Mouse (Mus musculus) forebrain, postnatal 0 days (tissue): ENCODE results near the gene Hypm. TPM values are rescaled to one million over a fixed set of nuclear protein-coding genes. Genes with fewer than 3 reads are reported as not detected.

Source experiments
- ATAC-seq: fragments of 200-750 bp; cut with Nextera tagmentation; 2 replicates; pipeline ENCODE4 v1.8.0; 2017; ENCODE audit warnings: mild to moderate bottlenecking, moderate library complexity
- DNase-seq: peaks from one replicate; pipeline ENCODE4 v3.0.0-alpha.2; 2015
- H3K27ac ChIP-seq: fragments of 300-500 bp; sonication (generic); 2 replicates; pipeline ENCODE4 v1.5.1; 2014; ENCODE audit warnings: low read depth, mild to moderate bottlenecking, antibody characterized with exemption, low read length, moderate library complexity, mixed read lengths
- H3K27me3 ChIP-seq: fragments of 300-500 bp; sonication (generic); 2 replicates; pipeline ENCODE4 v1.6.1; 2014; ENCODE audit warnings: mild to moderate bottlenecking, low read length, mixed read lengths; ENCODE audit not compliant: insufficient read depth
- H3K36me3 ChIP-seq: fragments of 300-500 bp; sonication (generic); 2 replicates; pipeline ENCODE4 v1.6.1; 2014; ENCODE audit warnings: mild to moderate bottlenecking, moderate library complexity; ENCODE audit not compliant: insufficient read depth
- H3K4me1 ChIP-seq: fragments of 300-500 bp; sonication (generic); 2 replicates; pipeline ENCODE4 v1.6.1; 2014; ENCODE audit warnings: antibody characterized with exemption; ENCODE audit not compliant: insufficient read depth
- H3K4me2 ChIP-seq: fragments of 300-500 bp; sonication (generic); 2 replicates; pipeline ENCODE4 v1.6.1; 2014; ENCODE audit warnings: low read depth, mild to moderate bottlenecking, moderate library complexity
- H3K4me3 ChIP-seq: fragments of 300-500 bp; sonication (generic); 2 replicates; pipeline ENCODE4 v1.5.1; 2014; ENCODE audit warnings: low read depth, low read length, mixed read lengths
- H3K9ac ChIP-seq: fragments of 300-500 bp; sonication (generic); 2 replicates; pipeline ENCODE4 v1.6.1; 2014; ENCODE audit warnings: mild to moderate bottlenecking
- H3K9me3 ChIP-seq: fragments of 300-500 bp; sonication (generic); 2 replicates; pipeline ENCODE4 v1.6.1; 2016; ENCODE audit warnings: low read length
- CTCF ChIP-seq: sonication (generic); IDR thresholded peaks from 2 replicates; pipeline ENCODE4 v1.5.1; 2016; ENCODE audit warnings: antibody characterized with exemption, control low read depth, low read depth
- WGBS: fragments of 180-500 bp; shearing (Covaris S2); extraction: QIAGEN DNeasy Blood & Tissue Kit; methylation state at CpG from one replicate; pipeline ENCODE4 v1.1.7; 2014; 5-methylcytosine and 5-hydroxymethylcytosine counted together
- polyA plus RNA-seq: library from polyadenylated mRNA; unstranded; fragments of >200 nt; fragmentation: Nextera tagmentation; extraction: Ambion mirVana; gene quantifications from 2 replicates; pipeline ENCODE4 v1.2.1, GENCODE M21; 2015
- total RNA-seq: library from RNA; depleted of rRNA; stranded (reverse); fragments of >200 nt; gene quantifications from 2 replicates; pipeline ENCODE4 v1.2.3, GENCODE M21; 2014; rRNA removed

Hypm gene
- total RNA-seq = not detected in 2 replicates
- not detected in 2 replicates for polyA plus RNA-seq

DNA sequence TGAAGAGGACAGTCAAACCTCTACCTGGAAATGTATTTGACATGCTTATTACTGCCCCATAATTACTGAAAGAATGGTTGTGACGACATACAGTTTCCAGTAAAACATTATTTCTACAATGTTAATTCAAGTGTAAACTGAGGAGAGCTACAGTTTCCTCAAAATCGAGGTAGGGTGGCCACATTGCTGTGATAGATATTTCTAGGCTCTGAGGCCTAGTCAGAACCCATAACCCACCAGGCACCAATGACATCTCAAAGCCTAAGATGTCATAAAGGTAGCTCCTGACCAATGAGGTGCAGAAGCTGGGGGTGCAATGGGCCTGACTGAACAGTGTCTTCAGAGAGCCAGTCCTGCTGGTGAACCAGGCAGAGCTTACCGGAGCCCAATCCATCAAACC, at the start of gene Hypm:
TSS of gene Hypm (plus strand) at position 301 of the 400 bp plus-strand sequence.
- Histone ChIP-seq H3K4me3 (no peak within 1 kb of the TSS), H3K4me1 (no peaks in the 10 kb centered on the region), H3K36me3 (no peaks in the 10 kb centered on the region), H3K27me3 (no peaks in the 10 kb centered on the region), H3K9me3 (no peaks in the 10 kb centered on the region), H3K9ac (no peak within 1 kb of the TSS), H3K4me2 (no peak within 1 kb of the TSS), H3K27ac (no peak within 1 kb of the TSS)
- whole genome bisulfite sequencing = 83% methylated on average over 3 of the region's 3 CpGs
- TF ChIP-seq CTCF = no peak
- DNase-seq = no peak
- no peak for ATAC-seq

DNA sequence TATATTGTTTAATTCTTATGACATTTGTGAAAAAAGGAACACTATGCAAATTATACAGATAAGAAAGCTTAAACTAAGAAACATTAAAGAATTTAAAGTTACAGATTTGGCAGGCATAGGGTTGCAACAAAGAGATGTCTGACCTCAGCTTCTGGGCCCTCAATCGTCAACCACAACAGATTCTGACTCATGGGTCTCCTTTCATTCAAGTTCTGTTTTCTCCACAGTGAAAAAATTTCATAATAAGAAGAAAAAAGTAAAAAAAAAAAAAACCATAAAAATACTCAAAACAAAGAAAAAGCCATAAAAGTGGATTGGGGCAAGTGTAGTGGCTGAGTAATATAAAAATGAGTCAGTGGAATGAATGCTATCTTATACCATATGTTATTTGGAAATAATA, 36.6 kb upstream of the Hypm start:
- no peaks in the 10 kb centered on the region for H3K27me3 ChIP-seq
- no peak overlapping the region for H3K9ac ChIP-seq
- no peaks in the 10 kb centered on the region for H3K36me3 ChIP-seq
- 78% methylated on average over 1 of the region's 1 CpGs for WGBS
- no peak overlapping the region for H3K27ac ChIP-seq
- DNase-seq = no peak
- H3K9me3 ChIP-seq = no peaks in the 10 kb centered on the region
- ATAC-seq = no peak
- no peak for TF ChIP-seq CTCF
- H3K4me1 ChIP-seq = no peaks in the 10 kb centered on the region
- H3K4me3 ChIP-seq = no peak overlapping the region
- no peak overlapping the region for H3K4me2 ChIP-seq

DNA sequence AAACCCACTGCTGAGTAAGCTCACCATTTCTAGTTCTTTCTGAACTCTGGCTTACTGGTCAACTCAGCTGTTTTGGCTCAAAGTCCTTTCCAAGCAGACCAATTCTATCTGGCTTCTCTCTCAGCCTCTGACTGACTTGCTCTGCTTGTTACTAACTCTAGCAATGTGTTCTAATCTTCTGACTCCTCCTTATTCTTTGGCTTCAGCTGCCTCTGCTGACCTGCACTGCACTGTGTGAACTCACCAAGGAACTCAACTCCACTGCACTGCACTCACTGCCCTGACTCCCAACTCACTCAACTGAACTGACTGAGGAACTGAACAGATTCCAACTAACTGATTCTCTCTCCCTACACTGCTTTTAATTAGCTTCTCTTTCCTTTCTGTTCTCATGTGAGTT, 34.3 kb upstream of the Hypm start:
- DNase-seq (no peak), ATAC-seq (no peak)
- Histone ChIP-seq H3K36me3 (no peaks in the 10 kb centered on the region), H3K4me1 (no peaks in the 10 kb centered on the region), H3K4me2 (no peak overlapping the region), H3K9ac (no peak overlapping the region), H3K4me3 (no peak overlapping the region), H3K27me3 (no peaks in the 10 kb centered on the region), H3K9me3 (no peaks in the 10 kb centered on the region), H3K27ac (no peak overlapping the region)
- no peak for TF ChIP-seq CTCF

DNA sequence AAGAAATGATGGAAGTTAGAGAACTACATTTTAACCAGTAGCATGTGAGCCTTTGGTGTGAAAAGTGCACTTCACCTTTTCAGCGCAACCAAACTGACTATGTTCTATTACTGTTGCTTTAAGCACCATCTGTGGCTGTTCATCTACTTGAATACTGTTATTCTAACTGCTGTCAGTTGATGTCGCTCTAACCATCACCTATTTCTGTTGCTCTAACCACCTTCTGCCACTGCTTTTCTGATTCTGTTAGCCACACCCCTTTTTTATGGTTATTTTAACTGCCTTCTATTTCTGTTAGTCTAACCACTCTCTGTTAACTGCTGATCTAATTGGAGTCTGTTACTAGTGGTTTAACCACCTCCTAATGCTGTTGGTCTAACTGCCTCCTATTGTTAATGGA, 11.9 kb upstream of the Hypm start:
- DNase-seq (no peak), ATAC-seq (no peak)
- Histone ChIP-seq H3K27me3 (no peaks in the 10 kb centered on the region), H3K9ac (no peak overlapping the region), H3K4me2 (no peak overlapping the region), H3K27ac (no peak overlapping the region), H3K4me1 (no peaks in the 10 kb centered on the region), H3K36me3 (no peaks in the 10 kb centered on the region), H3K4me3 (no peak overlapping the region), H3K9me3 (no peaks in the 10 kb centered on the region)
- 67% methylated on average over 2 of the region's 2 CpGs for WGBS
- TF ChIP-seq CTCF = no peak

DNA sequence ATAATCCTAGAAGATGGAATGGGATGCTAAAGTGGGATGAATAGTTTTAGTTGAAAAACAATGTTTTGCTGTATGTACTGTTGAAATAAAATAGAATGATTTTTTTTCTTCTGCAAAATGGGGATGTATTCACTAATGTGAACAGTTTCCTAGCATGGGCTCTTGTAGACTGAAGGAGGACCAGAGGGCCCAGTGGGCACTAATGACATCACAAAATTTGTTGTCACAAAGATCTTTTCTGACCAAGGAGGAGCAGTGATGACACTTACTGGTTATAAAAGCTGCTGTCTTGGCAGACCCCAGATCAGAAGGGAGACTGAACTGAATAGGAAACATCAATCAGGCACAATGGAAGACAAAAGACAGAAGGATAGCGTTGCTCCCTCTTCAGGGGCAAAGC, 2.7 kb downstream of the Hypm start, which contains the start of gene H2al3:
TSS of gene H2al3 (plus strand) at position 301 of the 400 bp plus-strand sequence.
- Histone ChIP-seq H3K27me3 (no peaks in the 10 kb centered on the region), H3K36me3 (no peaks in the 10 kb centered on the region), H3K9me3 (no peaks in the 10 kb centered on the region), H3K27ac (no peak within 1 kb of the TSS), H3K4me3 (no peak within 1 kb of the TSS), H3K4me2 (no peak within 1 kb of the TSS), H3K9ac (no peak within 1 kb of the TSS), H3K4me1 (no peaks in the 10 kb centered on the region)
- 50% methylated on average over 1 of the region's 1 CpGs for WGBS
- DNase-seq (no peak), ATAC-seq (no peak)
- no peak for TF ChIP-seq CTCF

DNA sequence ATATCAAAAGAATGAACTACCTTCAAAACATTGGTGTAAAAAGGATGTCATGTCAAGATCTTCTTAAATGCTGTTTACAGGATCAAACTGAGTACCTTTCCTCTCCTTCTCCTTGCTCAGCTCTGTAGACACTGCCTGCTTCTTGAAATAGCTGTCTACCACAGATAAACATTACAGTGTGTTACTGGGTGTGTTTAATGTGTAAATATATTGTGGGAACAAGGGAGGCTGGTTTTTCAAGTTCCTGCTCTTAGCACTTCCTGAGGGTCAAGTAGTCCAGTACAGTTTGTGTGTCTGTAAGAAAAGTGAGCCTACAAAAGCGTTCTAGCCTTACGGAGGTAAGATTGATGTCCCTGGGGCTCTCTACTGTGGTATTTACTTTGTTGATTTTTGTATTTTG, 15.1 kb downstream of the Hypm start:
- DNase-seq (no peak), ATAC-seq (no peak)
- Histone ChIP-seq H3K36me3 (no peaks in the 10 kb centered on the region), H3K27ac (no peak overlapping the region), H3K27me3 (no peaks in the 10 kb centered on the region), H3K4me2 (no peak overlapping the region), H3K9ac (no peak overlapping the region), H3K4me1 (no peaks in the 10 kb centered on the region), H3K9me3 (no peaks in the 10 kb centered on the region), H3K4me3 (no peak overlapping the region)
- no peak for TF ChIP-seq CTCF
- WGBS = 89% methylated on average over 2 of the region's 2 CpGs

DNA sequence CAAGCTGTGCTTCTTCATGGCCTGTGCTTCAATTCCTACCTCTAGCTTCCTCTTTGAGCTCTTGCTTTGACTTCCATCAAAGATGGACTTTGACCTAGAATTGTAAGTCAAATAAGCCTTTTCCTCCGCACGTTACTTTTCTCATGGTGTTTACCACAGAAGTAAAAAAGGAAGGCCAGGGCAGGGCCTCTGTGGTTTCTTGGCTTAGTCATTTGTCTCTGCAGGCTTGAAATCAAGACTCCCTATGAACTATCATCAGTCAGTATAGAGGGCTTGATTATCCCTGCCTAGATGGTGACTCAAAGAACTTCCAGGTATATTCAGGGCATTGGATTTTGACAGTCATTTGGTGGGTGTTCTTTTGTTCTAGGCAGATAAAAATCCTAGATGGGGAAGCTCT, 28.8 kb downstream of the Hypm start:
- H3K4me3 ChIP-seq = no peak overlapping the region
- no peaks in the 10 kb centered on the region for H3K27me3 ChIP-seq
- no peak overlapping the region for H3K9ac ChIP-seq
- no peak for TF ChIP-seq CTCF
- H3K27ac ChIP-seq = no peak overlapping the region
- H3K9me3 ChIP-seq = no peaks in the 10 kb centered on the region
- no peaks in the 10 kb centered on the region for H3K36me3 ChIP-seq
- no peak for ATAC-seq
- H3K4me2 ChIP-seq = no peak overlapping the region
- no peaks in the 10 kb centered on the region for H3K4me1 ChIP-seq
- 96% methylated on average over 2 of the region's 2 CpGs for WGBS
- no peak for DNase-seq

DNA sequence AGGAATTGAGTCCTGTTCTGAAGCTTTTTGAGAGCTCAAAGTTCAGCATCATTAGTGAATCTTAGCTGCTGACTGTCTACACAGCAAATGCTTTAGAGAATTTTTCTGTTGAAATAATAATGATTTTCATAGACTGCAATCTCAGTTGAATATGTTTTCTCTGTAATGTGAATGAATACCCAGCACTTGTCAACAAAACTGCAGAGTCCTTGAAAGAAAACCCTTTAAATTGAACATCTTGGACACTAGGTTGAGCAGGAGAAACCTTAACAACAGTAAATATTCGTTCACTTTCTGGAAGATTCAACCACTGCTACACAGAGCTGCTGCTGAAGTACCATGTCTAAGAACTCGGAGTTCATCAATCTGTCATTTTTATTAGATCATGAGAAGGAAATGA, 38.6 kb downstream of the Hypm start, which contains the start of gene Sytl5:
TSS of gene Sytl5 (plus strand) at position 301 of the 400 bp plus-strand sequence.
- Histone ChIP-seq H3K4me2 (no peak within 1 kb of the TSS), H3K9ac (no peak within 1 kb of the TSS), H3K27me3 (no peaks in the 10 kb centered on the region), H3K27ac (no peak within 1 kb of the TSS), H3K9me3 (no peaks in the 10 kb centered on the region), H3K36me3 (no peaks in the 10 kb centered on the region), H3K4me1 (no peaks in the 10 kb centered on the region), H3K4me3 (no peak within 1 kb of the TSS)
- no peak for DNase-seq
- no peak for TF ChIP-seq CTCF
- ATAC-seq = no peak
- 70% methylated on average over 2 of the region's 2 CpGs for WGBS

Other genes starting within 250 kb of the Hypm start
- gene Dynlt3, start 183.9 kb upstream of the Hypm start, total RNA-seq = 69.4 and 69.9 TPM in 2 replicates
- 74.4 and 76.5 TPM in 2 replicates for gene Dynlt3, start 183.9 kb upstream of the Hypm start, polyA plus RNA-seq
- not detected in 2 replicates for gene H2al3, start 2.8 kb downstream of the Hypm start, total RNA-seq
- not detected in 2 replicates for gene H2al3, start 2.8 kb downstream of the Hypm start, polyA plus RNA-seq
- gene Sytl5, start 38.7 kb downstream of the Hypm start, total RNA-seq = 1.2 and 2.3 TPM in 2 replicates
- 0.31 and 0.52 TPM in 2 replicates for gene Sytl5, start 38.7 kb downstream of the Hypm start, polyA plus RNA-seq